Mouse (Mus musculus) hindbrain, embryonic 11.5 days (tissue): ENCODE results near the gene Ctcfl. TPM values are rescaled to one million over a fixed set of nuclear protein-coding genes. Genes with fewer than 3 reads are reported as not detected.

Experiments
- ATAC-seq: fragments of 200-750 bp; cut with Nextera tagmentation; 2 replicates; pipeline ENCODE4 v1.8.0; 2017; ENCODE audit warnings: mild to moderate bottlenecking, moderate TSS enrichment, moderate library complexity; ENCODE audit not compliant: low FRiP score
- DNase-seq: peaks from one replicate; pipeline ENCODE4 v3.0.0-alpha.2; 2015; ENCODE audit warnings: low spot score
- H3K27ac ChIP-seq: fragments of 300-500 bp; sonication (generic); 2 replicates; pipeline ENCODE4 v1.5.1; 2014; ENCODE audit warnings: mild to moderate bottlenecking, low read depth, low read length
- H3K27me3 ChIP-seq: fragments of 300-500 bp; sonication (generic); 2 replicates; pipeline ENCODE4 v1.6.1; 2014; ENCODE audit warnings: mild to moderate bottlenecking, low read length, moderate library complexity, mixed read lengths; ENCODE audit not compliant: control insufficient read depth, insufficient read depth
- H3K36me3 ChIP-seq: fragments of 300-500 bp; sonication (generic); 2 replicates; pipeline ENCODE4 v1.6.1; 2014; ENCODE audit warnings: mild to moderate bottlenecking, low read length, moderate library complexity, mixed read lengths; ENCODE audit not compliant: control insufficient read depth, insufficient read depth
- H3K4me1 ChIP-seq: fragments of 300-500 bp; sonication (generic); replicated peaks from 2 replicates; pipeline ENCODE4 v1.6.1; 2014; ENCODE audit warnings: low read length, mixed read lengths; ENCODE audit not compliant: control insufficient read depth, insufficient read depth
- H3K4me2 ChIP-seq: fragments of 300-500 bp; sonication (generic); replicated peaks from 2 replicates; pipeline ENCODE4 v1.6.1; 2014; ENCODE audit warnings: mild to moderate bottlenecking, low read depth, low read length
- H3K4me3 ChIP-seq: fragments of 300-500 bp; sonication (generic); 2 replicates; pipeline ENCODE4 v1.5.1; 2014; ENCODE audit warnings: low read depth, low read length
- H3K9ac ChIP-seq: fragments of 300-500 bp; sonication (generic); 2 replicates; pipeline ENCODE4 v1.6.1; 2014; ENCODE audit warnings: low read depth, low read length
- H3K9me3 ChIP-seq: fragments of 300-500 bp; sonication (generic); 2 replicates; pipeline ENCODE4 v1.6.1; 2016; ENCODE audit warnings: low read length; ENCODE audit not compliant: control insufficient read depth
- WGBS: fragments of 180-500 bp; shearing (Covaris S2); extraction: QIAGEN DNeasy Blood & Tissue Kit; methylation state at CpG from one replicate; pipeline ENCODE4 v1.1.7; 2014; 5-methylcytosine and 5-hydroxymethylcytosine counted together
- polyA plus RNA-seq: library from polyadenylated mRNA; unstranded; fragments of >200 nt; fragmentation: Nextera tagmentation; extraction: Ambion mirVana; gene quantifications from 2 replicates; pipeline ENCODE4 v1.2.1, GENCODE M21; 2014

Ctcfl gene
- polyA plus RNA-seq, 1 experiment from 2014 or later, result 0.06 TPM

GRCm38 (mm10) chr2:173061443-173062351 lies 57.6 kb downstream of the Ctcfl start:
- no peaks in the 10 kb centered on the region for H3K36me3 ChIP-seq
- H3K4me2 ChIP-seq, result no peak overlapping the region
- DNase-seq (no peak), ATAC-seq (no peak)
- H3K9me3 ChIP-seq, result no peaks in the 10 kb centered on the region
- 73% methylated on average over 15 of the region's 15 CpGs for WGBS
- H3K9ac ChIP-seq, result no peak overlapping the region
- no peak overlapping the region for H3K27ac ChIP-seq
- no peaks in the 10 kb centered on the region for H3K27me3 ChIP-seq
- H3K4me1 ChIP-seq, result no peaks in the 10 kb centered on the region
- no peak overlapping the region for H3K4me3 ChIP-seq

GRCm38 (mm10) chr2:173060450-173060849 lies 58.9 kb downstream of the Ctcfl start:
- Histone ChIP-seq H3K9ac (no peak overlapping the region), H3K4me1 (no peaks in the 10 kb centered on the region)
- WGBS, result 81% methylated on average over 9 of the region's 9 CpGs

DNA sequence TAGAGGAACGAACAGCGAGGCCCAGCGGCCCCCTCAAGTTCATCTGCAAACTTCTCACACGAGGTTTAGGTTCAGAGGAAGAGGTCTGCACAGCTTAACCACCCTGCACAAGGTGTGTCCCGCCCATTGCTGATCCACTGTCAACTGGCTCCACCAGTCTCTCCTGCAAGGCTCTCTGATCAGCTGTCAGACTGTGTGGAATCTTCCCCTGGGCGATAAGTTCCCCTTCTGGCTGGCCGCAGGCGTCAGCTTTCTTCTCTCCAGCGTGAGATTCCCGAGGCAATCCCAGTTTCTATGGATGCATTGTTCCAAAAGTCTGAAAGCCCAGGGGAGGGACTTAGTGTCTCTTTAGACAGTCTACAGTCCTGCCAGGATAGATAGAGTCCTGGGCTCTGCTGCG lies 61.1 kb downstream of the Ctcfl start:
- Histone ChIP-seq H3K27ac (no peak overlapping the region), H3K9me3 (no peaks in the 10 kb centered on the region), H3K4me1 (no peaks in the 10 kb centered on the region), H3K4me2 (no peak overlapping the region), H3K27me3 (no peaks in the 10 kb centered on the region), H3K4me3 (no peak overlapping the region), H3K36me3 (no peaks in the 10 kb centered on the region), H3K9ac (no peak overlapping the region)
- DNase-seq, result no peak
- 46% methylated on average over 11 of the region's 11 CpGs for WGBS
- no peak for ATAC-seq

More at GRCm38 (mm10) chr2:173060450-173060849, 58.9 kb downstream of the Ctcfl start:
- H3K9me3 ChIP-seq, result no peaks in the 10 kb centered on the region
- no peak overlapping the region for H3K4me3 ChIP-seq
- H3K27ac ChIP-seq, result no peak overlapping the region
- ATAC-seq, result no peak
- H3K4me2 ChIP-seq, result no peak overlapping the region
- no peaks in the 10 kb centered on the region for H3K27me3 ChIP-seq
- no peaks in the 10 kb centered on the region for H3K36me3 ChIP-seq
- no peak for DNase-seq

DNA sequence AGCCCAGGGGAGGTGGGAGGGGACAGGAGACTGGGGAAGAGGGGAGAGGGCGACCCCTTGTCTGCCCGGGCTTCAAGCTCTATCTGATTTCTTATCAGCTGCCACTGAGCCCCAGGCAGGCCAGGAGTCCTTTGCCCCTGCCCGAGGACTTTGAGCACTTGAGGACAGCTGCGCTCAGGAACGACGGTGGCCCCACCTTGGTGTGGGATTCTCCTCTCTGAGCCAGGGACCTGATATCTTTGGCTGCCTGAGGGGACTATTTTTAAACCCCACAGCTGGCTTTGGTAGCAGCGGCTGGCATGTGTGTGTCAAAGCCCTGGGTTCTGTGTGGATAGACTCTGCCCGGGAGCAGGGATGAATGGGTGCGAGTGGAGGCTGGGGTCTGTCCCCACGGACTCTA lies 61.7 kb downstream of the Ctcfl start:
- no peak overlapping the region for H3K27ac ChIP-seq
- H3K9ac ChIP-seq, result no peak overlapping the region
- no peak overlapping the region for H3K4me2 ChIP-seq
- ATAC-seq, result no peak
- no peaks in the 10 kb centered on the region for H3K36me3 ChIP-seq
- H3K27me3 ChIP-seq, result no peaks in the 10 kb centered on the region
- 63% methylated on average over 10 of the region's 10 CpGs for WGBS
- no peaks in the 10 kb centered on the region for H3K9me3 ChIP-seq
- no peaks in the 10 kb centered on the region for H3K4me1 ChIP-seq
- DNase-seq, result no peak
- H3K4me3 ChIP-seq, result no peak overlapping the region

DNA sequence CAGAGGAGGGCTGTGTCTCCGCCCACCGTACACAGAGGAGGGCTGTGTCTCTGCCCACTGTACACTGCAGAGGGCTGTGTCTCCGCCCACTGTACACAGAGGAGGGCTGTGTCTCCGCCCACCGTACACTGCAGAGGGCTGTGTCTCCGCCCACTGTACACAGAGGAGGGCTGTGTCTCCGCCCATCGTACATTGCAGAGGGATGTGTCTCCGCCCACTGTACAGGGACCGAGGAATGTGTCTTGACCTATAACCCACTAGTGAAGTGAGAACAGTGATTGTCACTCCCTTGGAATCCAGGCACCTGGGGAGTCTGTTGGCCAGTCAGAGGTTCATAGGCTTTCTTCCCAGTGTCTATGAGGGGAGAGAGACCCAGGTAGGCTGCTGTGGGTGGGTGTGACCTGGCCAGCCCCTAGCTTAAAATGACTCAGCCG lies 62.4 kb downstream of the Ctcfl start:
- Histone ChIP-seq H3K4me1 (no peaks in the 10 kb centered on the region), H3K9me3 (no peaks in the 10 kb centered on the region), H3K4me3 (no peak overlapping the region), H3K4me2 (no peak overlapping the region), H3K36me3 (no peaks in the 10 kb centered on the region), H3K27me3 (no peaks in the 10 kb centered on the region), H3K27ac (no peak overlapping the region), H3K9ac (no peak overlapping the region)
- WGBS, result 79% methylated on average over 11 of the region's 11 CpGs
- DNase-seq, result no peak
- no peak for ATAC-seq

DNA sequence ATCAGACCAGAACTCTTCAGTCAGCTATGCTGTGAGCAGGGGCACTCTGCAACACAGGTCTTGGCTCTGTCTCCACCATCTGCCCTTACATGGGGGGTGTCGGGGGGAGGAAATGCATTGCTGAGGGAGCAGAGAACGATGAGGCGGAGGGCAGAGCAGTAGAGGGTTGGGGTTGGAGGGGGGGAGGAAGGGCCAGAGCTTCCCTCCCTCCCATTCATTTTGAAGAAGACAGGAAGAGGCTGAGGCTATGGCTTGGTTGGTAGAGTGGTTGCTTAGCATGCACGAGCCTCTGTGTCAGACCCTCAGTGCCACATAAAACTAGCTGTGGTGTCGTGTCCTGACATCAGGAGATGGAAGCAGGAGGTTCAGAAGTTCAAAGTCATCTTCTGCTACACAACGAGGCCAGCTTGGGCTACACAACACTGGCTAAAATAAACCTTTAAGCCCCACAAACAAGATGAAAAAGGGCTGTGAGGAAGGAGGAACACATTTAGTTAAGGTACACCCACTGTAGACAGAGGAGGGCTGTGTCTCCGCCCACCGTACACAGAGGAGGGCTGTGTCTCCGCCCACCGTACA lies 62.9 kb downstream of the Ctcfl start:
- ATAC-seq (no peak), DNase-seq (no peak)
- H3K4me2 ChIP-seq, result no peak overlapping the region
- no peak overlapping the region for H3K27ac ChIP-seq
- no peaks in the 10 kb centered on the region for H3K4me1 ChIP-seq
- H3K36me3 ChIP-seq, result no peaks in the 10 kb centered on the region
- no peaks in the 10 kb centered on the region for H3K9me3 ChIP-seq
- no peak overlapping the region for H3K9ac ChIP-seq
- 84% methylated on average over 10 of the region's 10 CpGs for WGBS
- no peaks in the 10 kb centered on the region for H3K27me3 ChIP-seq
- no peak overlapping the region for H3K4me3 ChIP-seq

GRCm38 (mm10) chr2:173053846-173054245 lies 65.5 kb downstream of the Ctcfl start:
- 77% methylated on average over 6 of the region's 6 CpGs for WGBS
- Histone ChIP-seq H3K4me3 (no peak overlapping the region), H3K9ac (no peak overlapping the region), H3K36me3 (no peaks in the 10 kb centered on the region), H3K27me3 (no peaks in the 10 kb centered on the region), H3K27ac (no peak overlapping the region), H3K4me1 (no peaks in the 10 kb centered on the region), H3K9me3 (no peaks in the 10 kb centered on the region), H3K4me2 (no peak overlapping the region)
- no peak for DNase-seq
- ATAC-seq, result no peak

DNA sequence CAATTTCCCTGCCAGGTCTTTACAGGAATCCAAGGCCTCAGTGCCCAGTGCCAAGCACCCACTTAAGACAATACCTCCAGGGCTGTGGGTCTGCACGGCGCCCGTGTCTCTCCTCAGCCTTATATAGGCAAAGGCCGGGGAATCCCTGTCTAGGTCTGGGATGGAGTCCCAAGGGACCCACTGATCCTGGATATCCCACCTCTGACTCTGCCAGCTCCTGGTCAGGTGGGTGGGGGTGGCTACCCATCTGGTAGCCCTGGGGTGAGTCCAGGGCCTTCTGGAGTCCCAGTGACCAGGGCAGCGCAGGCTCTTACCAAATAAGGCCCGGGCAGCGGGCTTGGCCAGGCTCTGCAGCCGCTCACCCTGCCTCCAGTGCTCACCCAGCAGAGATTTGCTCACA lies 66.4 kb downstream of the Ctcfl start:
- Histone ChIP-seq H3K4me1 (no peaks in the 10 kb centered on the region), H3K9ac (no peak overlapping the region), H3K27ac (no peak overlapping the region), H3K27me3 (no peaks in the 10 kb centered on the region), H3K36me3 (no peaks in the 10 kb centered on the region), H3K9me3 (no peaks in the 10 kb centered on the region), H3K4me2 (no peak overlapping the region), H3K4me3 (no peak overlapping the region)
- no peak for DNase-seq
- no peak for ATAC-seq
- 86% methylated on average over 8 of the region's 8 CpGs for WGBS
